Mouse (Mus musculus) lung, postnatal 0 days (tissue): Measurements from ENCODE around the gene Kcnv2.

Experiments
- CTCF ChIP-seq: IDR thresholded peaks from 2 replicates; pipeline ENCODE4 v1.5.1; 2016; ENCODE audit warnings: antibody characterized with exemption, mild to moderate bottlenecking
- EP300 ChIP-seq: IDR thresholded peaks from 2 replicates; pipeline ENCODE4 v1.6.1; 2016; ENCODE audit warnings: antibody characterized with exemption, mild to moderate bottlenecking, control low read depth

GRCm38 (mm10) chr19:27346501-27346900 lies 24.1 kb downstream of the Kcnv2 start:
- TF ChIP-seq CTCF (no peak), EP300 (no peak)
